Mouse (Mus musculus): ENCODE measurements around the gene Irgc1.

DNA sequence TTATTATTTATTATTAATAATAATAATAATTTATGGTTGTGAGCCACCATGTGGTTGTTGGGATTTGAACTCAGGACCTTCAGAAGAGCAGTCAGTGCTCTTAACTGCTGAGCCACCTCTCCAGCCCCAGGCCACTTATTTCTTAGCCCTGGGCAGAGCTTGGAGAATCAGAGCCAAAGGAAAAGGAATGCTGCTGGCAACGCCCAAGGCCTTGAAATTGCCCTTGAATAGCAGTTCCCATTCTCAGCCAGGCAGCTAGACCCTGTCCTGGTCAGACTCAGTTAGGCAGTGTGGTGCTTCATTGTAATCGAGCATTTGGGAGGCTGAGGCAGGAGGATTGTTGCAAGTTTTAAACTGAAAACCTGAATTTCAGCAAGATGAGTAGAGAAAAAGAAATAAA lies 2.1 kb upstream of the Irgc1 start:
- no peak for TF ChIP-seq CTCF (IDR thresholded peaks at IDR 0.05; ENCODE audit: extremely low read depth, insufficient read depth, insufficient read length, insufficient replicate concordance)
- no peak for TF ChIP-seq POLR2A (IDR thresholded peaks at IDR 0.05; ENCODE audit: low read depth, low read length)

Measured in spleen, adult 2 months (tissue).